In genomic region chr10:94144581-94144980, GRCm38 (mm10) we compare ENCODE assay signal across 24 mouse cellular contexts. TPM values are rescaled to one million over a fixed set of nuclear protein-coding genes. Genes with fewer than 3 reads are reported as not detected.
A peak's percentile ranks its signal among the peaks of the same experiment; 100 is the strongest.
DNase-seq lines count a peak whose midpoint lies in the region; ATAC-seq lines count a peak whose summit lies in the region.
"Had no signal": no experiment of that assay in that cellular context is flagged by ENCODE, and none has a peak within 500 bp of the region (broad histone marks: within the 10 kb centered on the region; RNA-seq: fewer than 3 reads in every experiment).

No protein-coding gene starts in this region.

- H3K9me3 ChIP-seq in heart, embryonic 13.5 days: no peaks in the 10 kb centered on the region
- H3K9me3 ChIP-seq in heart, embryonic 10.5 days: no peaks in the 10 kb centered on the region
- no peaks in the 10 kb centered on the region for H3K9me3 ChIP-seq in lung, embryonic 15.5 days
- H3K9me3 ChIP-seq: embryonic facial prominence, embryonic 13.5 days; forebrain, embryonic 15.5 days; hindbrain, embryonic 12.5 days; limb, embryonic 15.5 days; midbrain, embryonic 10.5 days had no signal

- H3K27me3 ChIP-seq in heart, embryonic 13.5 days (replicated peaks): no peaks in the 10 kb centered on the region
- no peaks in the 10 kb centered on the region for H3K27me3 ChIP-seq in heart, embryonic 10.5 days (ENCODE audit: insufficient read depth, poor library complexity, severe bottlenecking)
- no peaks in the 10 kb centered on the region for H3K27me3 ChIP-seq in lung, embryonic 15.5 days
- H3K27me3 ChIP-seq: embryonic facial prominence, embryonic 13.5 days; forebrain, embryonic 15.5 days; hindbrain, embryonic 12.5 days; limb, embryonic 15.5 days had no signal

- no peak for DNase-seq in heart, embryonic 10.5 days (ENCODE audit: low spot score)
- no peak for DNase-seq in lung, adult 18-20 months
- peak; percentile 6 for DNase-seq in right cerebral cortex, adult 18-20 months
- DNase-seq in right cerebral cortex, postnatal 36 days (ENCODE audit: low spot score in 2 of 2): no peak
- no peak for DNase-seq in cerebellum, adult 11 months
- DNase-seq: adrenal gland, postnatal 36 days; cerebellum, adult 18-20 months; cerebellum, postnatal 25 days; gastrocnemius, postnatal 25 days; heart, adult 18-20 months; kidney, postnatal 25 days; layer of hippocampus, postnatal 36 days; right cerebral cortex, postnatal 14 days; spleen, adult 18-20 months had no signal

- ATAC-seq in heart, embryonic 13.5 days (ENCODE audit: extremely low read depth, insufficient number of reproducible peaks, low FRiP score, low TSS enrichment): no peak
- ATAC-seq in lung, embryonic 15.5 days (ENCODE audit: borderline replicate concordance, extremely low read depth, low FRiP score, low TSS enrichment): no peak; the same call in 1 of the 2 replicates
- ATAC-seq: forebrain, embryonic 15.5 days; inflammation-experienced regulatory T-cells, adult 6 months had no signal

- H3K4me3 ChIP-seq in heart, embryonic 13.5 days: no peak overlapping the region
- no peak overlapping the region for H3K4me3 ChIP-seq in heart, embryonic 10.5 days
- H3K4me3 ChIP-seq in lung, embryonic 15.5 days: no peak overlapping the region
- H3K4me3 ChIP-seq: embryonic facial prominence, embryonic 13.5 days; forebrain, embryonic 15.5 days; hindbrain, embryonic 12.5 days; layer of hippocampus, adult 2 months; limb, embryonic 15.5 days; midbrain, embryonic 10.5 days had no signal

- H3K4me1 ChIP-seq in heart, embryonic 13.5 days: peaks cover 26% of the 10 kb centered on the region
- peaks cover 18% of the 10 kb centered on the region for H3K4me1 ChIP-seq in heart, embryonic 10.5 days
- H3K4me1 ChIP-seq in lung, embryonic 15.5 days: peaks cover 25% of the 10 kb centered on the region

- H3K4me2 ChIP-seq in heart, embryonic 13.5 days: no peak overlapping the region
- no peak overlapping the region for H3K4me2 ChIP-seq in lung, embryonic 15.5 days
- H3K4me2 ChIP-seq: embryonic facial prominence, embryonic 13.5 days; forebrain, embryonic 15.5 days; hindbrain, embryonic 12.5 days; limb, embryonic 15.5 days had no signal

- WGBS in heart, embryonic 13.5 days: 56% methylated on average over 5 of the region's 5 CpGs
- whole genome bisulfite sequencing in heart, embryonic 10.5 days: 73% methylated on average over 5 of the region's 5 CpGs
- 37% methylated on average over 5 of the region's 5 CpGs for WGBS in lung, embryonic 15.5 days

- no peak overlapping the region for H3K9ac ChIP-seq in heart, embryonic 13.5 days
- H3K9ac ChIP-seq in lung, embryonic 15.5 days: no peak overlapping the region
- H3K9ac ChIP-seq: embryonic facial prominence, embryonic 13.5 days; forebrain, embryonic 15.5 days; hindbrain, embryonic 12.5 days; limb, embryonic 15.5 days; liver, embryonic 14.5 days had no signal

- 0 out of 2 replicates have a peak overlapping the region, but pooled peaks have one; percentile 12 for H3K27ac ChIP-seq in heart, embryonic 13.5 days (replicated peaks)
- no peak overlapping the region for H3K27ac ChIP-seq in heart, embryonic 10.5 days
- peak overlapping the region; percentile 29; the same call in 1 of the 2 replicates for H3K27ac ChIP-seq in lung, embryonic 15.5 days
- H3K27ac ChIP-seq: embryonic facial prominence, embryonic 13.5 days; forebrain, embryonic 15.5 days; hindbrain, embryonic 12.5 days; layer of hippocampus, adult 2 months; limb, embryonic 15.5 days; liver, embryonic 14.5 days; midbrain, embryonic 10.5 days had no signal

- H3K36me3 ChIP-seq in heart, embryonic 13.5 days: peaks cover 19% of the 10 kb centered on the region
- H3K36me3 ChIP-seq in heart, embryonic 10.5 days: peaks cover 7% of the 10 kb centered on the region; the same call in 1 of the 2 replicates
- no peaks in the 10 kb centered on the region for H3K36me3 ChIP-seq in lung, embryonic 15.5 days
- H3K36me3 ChIP-seq: forebrain, embryonic 15.5 days; limb, embryonic 15.5 days had no signal

RNA-seq across cellular contexts. Expression of gene Nr2c1, which starts 3.2 kb away (rescaled TPM):
- 5.7 and 6.0 TPM in 2 replicates for polyA plus RNA-seq in heart, embryonic 13.5 days (2015; fragmentation: Nextera tagmentation; extraction: Ambion mirVana)
- polyA plus RNA-seq in heart, embryonic 10.5 days (2016; fragmentation: Nextera tagmentation; extraction: Ambion mirVana): 8.8 and 9.3 TPM in 2 replicates
- 7.7 and 8.8 TPM in 2 replicates for polyA plus RNA-seq in lung, embryonic 15.5 days (2015; fragmentation: Nextera tagmentation; extraction: Ambion mirVana)

RNA-seq across cellular contexts. Expression of gene Ndufa12, which starts 53.9 kb away (rescaled TPM):
- 496 and 581 TPM in 2 replicates for polyA plus RNA-seq in heart, embryonic 13.5 days (2015; fragmentation: Nextera tagmentation; extraction: Ambion mirVana)
- polyA plus RNA-seq in heart, embryonic 10.5 days (2016; fragmentation: Nextera tagmentation; extraction: Ambion mirVana): 612 and 687 TPM in 2 replicates
- 294 and 339 TPM in 2 replicates for polyA plus RNA-seq in lung, embryonic 15.5 days (2015; fragmentation: Nextera tagmentation; extraction: Ambion mirVana)
